Mouse (Mus musculus) neural tube, embryonic 11.5 days (tissue): ENCODE results near the gene Nkx3-2. TPM values are rescaled to one million over a fixed set of nuclear protein-coding genes. Genes with fewer than 3 reads are reported as not detected.

Experiments used
- ATAC-seq: fragments of 200-750 bp; cut with Nextera tagmentation; 2 replicates; pipeline ENCODE4 v1.8.0; 2017; ENCODE audit warnings: moderate number of reproducible peaks, mild to moderate bottlenecking, moderate TSS enrichment, moderate library complexity; ENCODE audit not compliant: insufficient read depth, low FRiP score, low TSS enrichment
- DNase-seq: peaks from one replicate; pipeline ENCODE4 v3.0.0-alpha.2; 2015; ENCODE audit warnings: low spot score
- H3K27ac ChIP-seq: fragments of 300-500 bp; sonication (generic); 2 replicates; pipeline ENCODE4 v1.5.1; 2014; ENCODE audit warnings: low read depth, mild to moderate bottlenecking, low read length
- H3K27me3 ChIP-seq: fragments of 300-500 bp; sonication (generic); 2 replicates; pipeline ENCODE4 v1.6.1; 2014; ENCODE audit warnings: mild to moderate bottlenecking, low read length, mixed read lengths; ENCODE audit not compliant: control insufficient read depth, insufficient read depth
- H3K36me3 ChIP-seq: fragments of 300-500 bp; sonication (generic); 2 replicates; pipeline ENCODE4 v1.6.1; 2014; ENCODE audit warnings: mild to moderate bottlenecking, low read length, moderate library complexity, mixed read lengths; ENCODE audit not compliant: control insufficient read depth, insufficient read depth
- H3K4me1 ChIP-seq: fragments of 300-500 bp; sonication (generic); 2 replicates; pipeline ENCODE4 v1.6.1; 2014; ENCODE audit warnings: low read length, mixed read lengths; ENCODE audit not compliant: control insufficient read depth, insufficient read depth
- H3K4me2 ChIP-seq: fragments of 300-500 bp; sonication (generic); 2 replicates; pipeline ENCODE4 v1.6.1; 2014; ENCODE audit warnings: low read depth, mild to moderate bottlenecking, moderate library complexity
- H3K4me3 ChIP-seq: fragments of 300-500 bp; sonication (generic); 2 replicates; pipeline ENCODE4 v1.5.1; 2014; ENCODE audit warnings: low read depth, low read length
- H3K9ac ChIP-seq: fragments of 300-500 bp; sonication (generic); 2 replicates; pipeline ENCODE4 v1.6.1; 2014; ENCODE audit warnings: mild to moderate bottlenecking, low read length
- H3K9me3 ChIP-seq: fragments of 300-500 bp; sonication (generic); 2 replicates; pipeline ENCODE4 v1.6.1; 2016; ENCODE audit warnings: low read length; ENCODE audit not compliant: control insufficient read depth
- WGBS: fragments of 180-500 bp; shearing (Covaris S2); extraction: QIAGEN DNeasy Blood & Tissue Kit; methylation state at CpG from one replicate; pipeline ENCODE4 v1.1.7; 2014; 5-methylcytosine and 5-hydroxymethylcytosine counted together
- polyA plus RNA-seq: library from polyadenylated mRNA; unstranded; fragments of >200 nt; fragmentation: Nextera tagmentation; extraction: Ambion mirVana; gene quantifications from 2 replicates; pipeline ENCODE4 v1.2.1, GENCODE M21; 2014

The Nkx3-2 gene
- polyA plus RNA-seq = 2.2 and 2.5 TPM in 2 replicates

GRCm38 (mm10) chr5:41763731-41764721 is at the start of gene Nkx3-2:
Gene Nkx3-2, minus strand, starts transcription at chr5:41764501.
- Histone ChIP-seq H3K4me2 (peak within 1 kb of the TSS; percentile 68), H3K4me3 (peak within 1 kb of the TSS; percentile 43), H3K27me3 (peaks cover 78% of the 10 kb centered on the region), H3K9ac (no peak within 1 kb of the TSS; the same call in 1 of the 2 replicates), H3K4me1 (peaks cover 10% of the 10 kb centered on the region), H3K36me3 (no peaks in the 10 kb centered on the region), H3K27ac (no peak within 1 kb of the TSS), H3K9me3 (no peaks in the 10 kb centered on the region)
- under 1% methylated on average over 75 of the region's 79 CpGs for WGBS
- DNase-seq = peak; percentile 79
- peak; percentile 68 for ATAC-seq

- H3K4me2 ChIP-seq = no peak overlapping the region
- no peaks in the 10 kb centered on the region for H3K9me3 ChIP-seq
- WGBS = 89% methylated on average over 6 of the region's 6 CpGs
- ATAC-seq (no peak), DNase-seq (no peak)
- no peaks in the 10 kb centered on the region for H3K27me3 ChIP-seq
- H3K4me3 ChIP-seq = no peak overlapping the region
- H3K4me1 ChIP-seq = no peaks in the 10 kb centered on the region
- peaks cover 4% of the 10 kb centered on the region for H3K36me3 ChIP-seq
- H3K9ac ChIP-seq = no peak overlapping the region
- H3K27ac ChIP-seq = no peak overlapping the region
Observed at GRCm38 (mm10) chr5:41812516-41812915, 48.2 kb upstream of the Nkx3-2 start.

GRCm38 (mm10) chr5:41811279-41811678 is 47.0 kb upstream of the Nkx3-2 start:
- H3K9ac ChIP-seq = no peak overlapping the region
- DNase-seq (no peak), ATAC-seq (no peak)
- no peak overlapping the region for H3K4me3 ChIP-seq
- WGBS = 71% methylated on average over 3 of the region's 3 CpGs
- H3K4me1 ChIP-seq = no peaks in the 10 kb centered on the region
- no peaks in the 10 kb centered on the region for H3K27me3 ChIP-seq
- no peaks in the 10 kb centered on the region for H3K9me3 ChIP-seq
- no peak overlapping the region for H3K4me2 ChIP-seq
- no peak overlapping the region for H3K27ac ChIP-seq
- H3K36me3 ChIP-seq = peaks cover 3% of the 10 kb centered on the region

GRCm38 (mm10) chr5:41807383-41807782 is 43.1 kb upstream of the Nkx3-2 start:
- no peak for ATAC-seq
- no peak overlapping the region for H3K4me2 ChIP-seq
- no peak overlapping the region for H3K4me3 ChIP-seq
- no peak overlapping the region for H3K9ac ChIP-seq
- H3K4me1 ChIP-seq = no peaks in the 10 kb centered on the region
- H3K36me3 ChIP-seq = peaks cover 2% of the 10 kb centered on the region
- H3K9me3 ChIP-seq = no peaks in the 10 kb centered on the region
- H3K27me3 ChIP-seq = no peaks in the 10 kb centered on the region
- H3K27ac ChIP-seq = no peak overlapping the region
- 91% methylated on average over 2 of the region's 2 CpGs for WGBS
- no peak for DNase-seq

GRCm38 (mm10) chr5:41806176-41806575 is 41.9 kb upstream of the Nkx3-2 start:
- DNase-seq (no peak), ATAC-seq (no peak)
- WGBS = 91% methylated on average over 5 of the region's 5 CpGs
- Histone ChIP-seq H3K4me3 (no peak overlapping the region), H3K27ac (no peak overlapping the region), H3K27me3 (no peaks in the 10 kb centered on the region), H3K4me2 (no peak overlapping the region), H3K9ac (no peak overlapping the region), H3K36me3 (peaks cover 2% of the 10 kb centered on the region), H3K4me1 (no peaks in the 10 kb centered on the region), H3K9me3 (no peaks in the 10 kb centered on the region)

GRCm38 (mm10) chr5:41805085-41805484 is 40.8 kb upstream of the Nkx3-2 start:
- Histone ChIP-seq H3K36me3 (peaks cover 4% of the 10 kb centered on the region), H3K9me3 (no peaks in the 10 kb centered on the region)

GRCm38 (mm10) chr5:41804643-41805042 is 40.3 kb upstream of the Nkx3-2 start:
- whole genome bisulfite sequencing = 83% methylated on average over 2 of the region's 2 CpGs

More at GRCm38 (mm10) chr5:41805085-41805484, 40.8 kb upstream of the Nkx3-2 start:
- H3K4me2 ChIP-seq = no peak overlapping the region
- 95% methylated on average over 2 of the region's 2 CpGs for WGBS
- no peaks in the 10 kb centered on the region for H3K4me1 ChIP-seq
- DNase-seq = no peak
- ATAC-seq = no peak
- no peak overlapping the region for H3K4me3 ChIP-seq
- H3K27ac ChIP-seq = no peak overlapping the region
- H3K27me3 ChIP-seq = no peaks in the 10 kb centered on the region
- no peak overlapping the region for H3K9ac ChIP-seq

GRCm38 (mm10) chr5:41801622-41802021 is 37.3 kb upstream of the Nkx3-2 start:
- H3K27ac ChIP-seq = no peak overlapping the region
- H3K9me3 ChIP-seq = no peaks in the 10 kb centered on the region
- no peak overlapping the region for H3K9ac ChIP-seq
- H3K27me3 ChIP-seq = no peaks in the 10 kb centered on the region
- H3K4me3 ChIP-seq = no peak overlapping the region
- DNase-seq = no peak
- H3K4me2 ChIP-seq = no peak overlapping the region
- WGBS = 91% methylated on average over 2 of the region's 2 CpGs
- H3K36me3 ChIP-seq = peaks cover 4% of the 10 kb centered on the region; the same call in 1 of the 2 replicates
- no peaks in the 10 kb centered on the region for H3K4me1 ChIP-seq
- no peak for ATAC-seq

More at GRCm38 (mm10) chr5:41804643-41805042, 40.3 kb upstream of the Nkx3-2 start:
- Histone ChIP-seq H3K9me3 (no peaks in the 10 kb centered on the region), H3K27ac (no peak overlapping the region), H3K4me1 (no peaks in the 10 kb centered on the region), H3K27me3 (no peaks in the 10 kb centered on the region), H3K4me2 (no peak overlapping the region), H3K36me3 (peaks cover 4% of the 10 kb centered on the region; the same call in 1 of the 2 replicates), H3K4me3 (no peak overlapping the region), H3K9ac (no peak overlapping the region)
- DNase-seq (no peak), ATAC-seq (no peak)

GRCm38 (mm10) chr5:41794434-41794833 is 30.1 kb upstream of the Nkx3-2 start:
- Histone ChIP-seq H3K9ac (no peak overlapping the region), H3K4me1 (no peaks in the 10 kb centered on the region), H3K9me3 (no peaks in the 10 kb centered on the region), H3K27ac (no peak overlapping the region), H3K27me3 (no peaks in the 10 kb centered on the region), H3K36me3 (no peaks in the 10 kb centered on the region), H3K4me2 (no peak overlapping the region), H3K4me3 (no peak overlapping the region)
- DNase-seq = no peak
- ATAC-seq = no peak
